ENCODE assay signal across 14 mouse cellular contexts in the genomic region with DNA sequence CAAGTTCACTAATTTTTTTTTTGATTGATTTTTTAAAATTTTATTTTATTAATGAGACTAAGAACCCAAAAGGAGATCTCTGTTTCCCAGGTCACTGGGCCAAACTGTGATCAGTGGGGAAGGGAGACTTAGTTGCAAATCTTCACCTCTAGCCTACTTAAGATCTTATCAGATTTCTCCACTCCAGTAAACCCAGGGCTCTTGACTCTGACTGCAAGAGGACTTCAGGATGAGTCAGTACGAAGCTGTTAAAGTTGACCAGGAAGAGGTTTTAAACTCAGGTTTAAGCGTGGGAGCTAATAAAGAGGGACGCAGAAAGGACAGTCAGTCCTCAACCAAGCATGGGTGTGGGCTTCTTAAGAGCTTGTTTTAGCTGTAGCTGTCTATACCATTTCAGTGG.
"Had no signal": no experiment of that assay in that cellular context is flagged by ENCODE, and none has a peak within 500 bp of the region (broad histone marks: within the 10 kb centered on the region; RNA-seq: fewer than 3 reads in every experiment).

No protein-coding gene starts in this region.

- H3K4me1 ChIP-seq: liver, embryonic 13.5 days had no signal

- H3K27me3 ChIP-seq: liver, embryonic 13.5 days had no signal

- DNase-seq: kidney, postnatal 25 days; layer of hippocampus, adult 9-11 months; layer of hippocampus, postnatal 36 days; liver, embryonic 13.5 days; lung, embryonic 14.5 days; lung, postnatal 14 days; midbrain, embryonic 14.5 days; thymus, adult 2 months; thymus, postnatal 14 days; thymus, postnatal 4 days had no signal

- H3K4me3 ChIP-seq: layer of hippocampus, adult 2 months; left cerebral cortex, adult 2 months; liver, embryonic 13.5 days had no signal

- H3K9ac ChIP-seq: liver, embryonic 13.5 days; lung, embryonic 14.5 days had no signal

- H3K27ac ChIP-seq: kidney, postnatal 0 days; layer of hippocampus, adult 2 months; left cerebral cortex, adult 2 months; liver, embryonic 13.5 days had no signal

- H3K36me3 ChIP-seq: liver, embryonic 13.5 days had no signal

- H3K4me2 ChIP-seq: liver, embryonic 13.5 days; lung, embryonic 14.5 days; midbrain, embryonic 11.5 days had no signal

- H3K9me3 ChIP-seq: liver, embryonic 13.5 days had no signal
